Mouse (Mus musculus) heart, adult 2 months (tissue): ENCODE measurements at regions not wholly inside any gene's neighbourhood (a gene's known extent, or its start where the extent isn't known, plus 50 kb on each side); places are given as distances from the start of the nearest gene placed in this dataset.

Experiments used
- CTCF ChIP-seq: fragments of 200-600 bp; IDR thresholded peaks from 2 replicates; pipeline ENCODE4 v1.8.1; 2022; ENCODE audit warnings: antibody characterized with exemption, mild to moderate bottlenecking, moderate library complexity
- EP300 ChIP-seq: fragments of 200-500 bp; IDR thresholded peaks from 2 replicates; pipeline ENCODE4 v1.6.1; 2011; ENCODE audit warnings: low read depth, low read length, control low read depth; ENCODE audit not compliant: insufficient read depth

- TF ChIP-seq EP300: no peak
- no peak for TF ChIP-seq CTCF
Observed at GRCm38 (mm10) chr1:117354624-117355023, 342.3 kb upstream of the Gm28363 start.
